Mouse (Mus musculus): ENCODE data around the gene Ifit3b. TPM values are rescaled to one million over a fixed set of nuclear protein-coding genes. Genes with fewer than 3 reads are reported as not detected.

Ifit3b gene
- polyA plus RNA-seq, 3 experiments from 2014 or later = 4.1 to 6.7 (median 6.2) TPM

Other genes with a start within 250 kb of the Ifit3b start
- under 1 TPM in 1 of 3 experiments, not detected in 2; 0.26 TPM for gene Ch25h, start 132.8 kb upstream of the Ifit3b start, polyA plus RNA-seq (2017; shearing (Covaris generic))
- 10 to 100 TPM; 64.4 to 96.0 (median 93.8) TPM for gene Lipa, start 80.5 kb upstream of the Ifit3b start, polyA plus RNA-seq (2017; shearing (Covaris generic))
- 10 to 100 TPM; 21.6 to 26.7 (median 26.3) TPM for gene Ifit2, start 57.3 kb upstream of the Ifit3b start, polyA plus RNA-seq (2017; shearing (Covaris generic))
- gene Ifit3, start 24.4 kb upstream of the Ifit3b start, polyA plus RNA-seq (2017; shearing (Covaris generic)) = 10 to 100 TPM; 19.4 to 35.1 (median 26.7) TPM
- 100 to 1,000 TPM in 1 of 3 experiments, 10 to 100 TPM in 2; 76.3 to 104 (median 82.1) TPM for gene Ifit1bl1, start 6.0 kb upstream of the Ifit3b start, polyA plus RNA-seq (2017; shearing (Covaris generic))
- gene Ifit1bl2, start 32.8 kb downstream of the Ifit3b start, polyA plus RNA-seq (2017; shearing (Covaris generic)) = 1 to 10 TPM; 1.1 to 1.3 (median 1.1) TPM
- gene Ifit1, start 32.9 kb downstream of the Ifit3b start, polyA plus RNA-seq (2017; shearing (Covaris generic)) = 10 to 100 TPM; 33.8 to 38.0 (median 34.8) TPM
- under 1 TPM in 1 of 3 experiments, not detected in 2; 0.18 TPM for gene Slc16a12, start 139.3 kb downstream of the Ifit3b start, polyA plus RNA-seq (2017; shearing (Covaris generic))

Data from inflammation-experienced regulatory T-cells, adult 6 months (primary cell).